Mouse (Mus musculus) MEL (cell line): ENCODE results near the gene Slc7a8.

ENCODE experiments used
- CHD1 ChIP-seq: IDR thresholded peaks from 2 replicates; pipeline ENCODE4 v1.6.1; 2012; ENCODE audit warnings: low read depth, mild to moderate bottlenecking, inconsistent platforms, low read length, improper control_type of control experiment
- CTCF ChIP-seq, 3 experiments: IDR thresholded peaks in 2 of 3; conservative IDR thresholded peaks in 1 of 3; 2 replicates each; pipeline ENCODE4 v1.5.1; 2011 to 2012; ENCODE audit warnings: low read length in 3 of 3, low read depth in 2 of 3, mild to moderate bottlenecking in 2 of 3, improper control_type of control experiment in 1 of 3, inconsistent platforms in 1 of 3, mixed read lengths in 1 of 3, moderate library complexity in 1 of 3; ENCODE audit not compliant: control insufficient read depth in 1 of 3, insufficient read depth in 1 of 3, poor library complexity in 1 of 3, severe bottlenecking in 1 of 3
- ELF1 ChIP-seq: IDR thresholded peaks from 2 replicates; pipeline ENCODE4 v1.6.1; 2014; ENCODE audit warnings: low read depth, mild to moderate bottlenecking, inconsistent platforms, low read length, improper control_type of control experiment, moderate library complexity
- EP300 ChIP-seq, 2 experiments: IDR thresholded peaks; 2 replicates each; pipeline ENCODE4 v1.6.1; 2011; ENCODE audit warnings: improper control_type of control experiment in 2 of 2, low read length in 2 of 2, low read depth in 1 of 2, mild to moderate bottlenecking in 1 of 2
- HCFC1 ChIP-seq: IDR thresholded peaks from 2 replicates; pipeline ENCODE4 v1.6.1; 2012; ENCODE audit warnings: low read depth, mild to moderate bottlenecking, inconsistent platforms, low read length, improper control_type of control experiment, moderate library complexity
- MAFK ChIP-seq: IDR thresholded peaks from 2 replicates; pipeline ENCODE4 v1.6.1; 2011; ENCODE audit warnings: low read depth, mild to moderate bottlenecking, low read length, improper control_type of control experiment, borderline replicate concordance
- MAZ ChIP-seq: IDR thresholded peaks from 2 replicates; pipeline ENCODE4 v1.6.1; 2012; ENCODE audit warnings: low read depth, mild to moderate bottlenecking, inconsistent platforms, low read length, improper control_type of control experiment
- POLR2A ChIP-seq, 2 experiments: IDR thresholded peaks; 2 replicates each; pipeline ENCODE4 v1.6.1; 2011 to 2012; ENCODE audit warnings: low read length in 2 of 2, mild to moderate bottlenecking in 2 of 2, control low read depth in 1 of 2, improper control_type of control experiment in 1 of 2, low read depth in 1 of 2, moderate library complexity in 1 of 2; ENCODE audit not compliant: control insufficient read depth in 1 of 2, insufficient read depth in 1 of 2, poor library complexity in 1 of 2
- TCF12 ChIP-seq: IDR thresholded peaks from 2 replicates; pipeline ENCODE4 v1.6.1; 2014; ENCODE audit warnings: low read depth, mild to moderate bottlenecking, inconsistent platforms, low read length, improper control_type of control experiment, moderate library complexity
- USF1 ChIP-seq: IDR thresholded peaks from 2 replicates; pipeline ENCODE4 v1.6.1; 2014; ENCODE audit warnings: low read depth, mild to moderate bottlenecking, inconsistent platforms, low read length, improper control_type of control experiment, moderate library complexity
- ZC3H11A ChIP-seq: IDR thresholded peaks from 2 replicates; pipeline ENCODE4 v1.6.1; 2012; ENCODE audit warnings: low read depth, mild to moderate bottlenecking, inconsistent platforms, low read length, improper control_type of control experiment

GRCm38 (mm10) chr14:54802428-54802827, 20.7 kb upstream of the Slc7a8 start:
- TF ChIP-seq POLR2A (IDR thresholded peaks at IDR 0.05; ENCODE audit: control insufficient read depth in 1 of 2, insufficient read depth in 1 of 2, low read depth in 1 of 2, low read length in 2 of 2, poor library complexity in 1 of 2) (no peak), CTCF (IDR thresholded peaks at IDR 0.05 in 2 of 3, conservative IDR thresholded peaks at IDR 0.05 in 1 of 3; ENCODE audit: control insufficient read depth in 1 of 3, insufficient read depth in 1 of 3, low read depth in 2 of 3, low read length in 3 of 3, poor library complexity in 1 of 3, severe bottlenecking in 1 of 3) (no peak), TCF12 (no peak), MAFK (no peak), ZC3H11A (no peak), EP300 (IDR thresholded peaks at IDR 0.05; ENCODE audit: low read depth in 1 of 2, low read length in 2 of 2) (no peak), MAZ (no peak), CHD1 (no peak), USF1 (no peak), HCFC1 (0 out of 2 replicates have a peak, but pooled peaks have one; percentile 14), ELF1 (peak; percentile 84)
